Mouse (Mus musculus) limb, embryonic 12.5 days (tissue): ENCODE measurements around the gene Catsper3. TPM values are rescaled to one million over a fixed set of nuclear protein-coding genes. Genes with fewer than 3 reads are reported as not detected.

Source experiments
- ATAC-seq: fragments of 200-750 bp; cut with Nextera tagmentation; 2 replicates; pipeline ENCODE4 v1.8.0; 2017; ENCODE audit warnings: low read depth, moderate TSS enrichment; ENCODE audit not compliant: insufficient number of reproducible peaks, insufficient read depth, low FRiP score, low TSS enrichment
- H3K27ac ChIP-seq: fragments of 300-500 bp; sonication (generic); 2 replicates; pipeline ENCODE4 v1.5.1; 2016; ENCODE audit warnings: mild to moderate bottlenecking, moderate library complexity
- H3K27me3 ChIP-seq: fragments of 300-500 bp; sonication (generic); 2 replicates; pipeline ENCODE4 v1.6.1; 2016; ENCODE audit warnings: mild to moderate bottlenecking, moderate library complexity
- H3K36me3 ChIP-seq: fragments of 300-500 bp; sonication (generic); 2 replicates; pipeline ENCODE4 v1.6.1; 2016; ENCODE audit warnings: mild to moderate bottlenecking, moderate library complexity
- H3K4me1 ChIP-seq: fragments of 300-500 bp; sonication (generic); replicated peaks from 2 replicates; pipeline ENCODE4 v1.6.1; 2016
- H3K4me2 ChIP-seq: fragments of 300-500 bp; sonication (generic); 2 replicates; pipeline ENCODE4 v1.6.1; 2016; ENCODE audit warnings: mild to moderate bottlenecking, moderate library complexity
- H3K4me3 ChIP-seq: fragments of 300-500 bp; sonication (generic); replicated peaks from 2 replicates; pipeline ENCODE4 v1.5.1; 2016; ENCODE audit warnings: mild to moderate bottlenecking
- H3K9ac ChIP-seq: fragments of 300-500 bp; sonication (generic); replicated peaks from 2 replicates; pipeline ENCODE4 v1.6.1; 2016; ENCODE audit warnings: mild to moderate bottlenecking, moderate library complexity
- H3K9me3 ChIP-seq: fragments of 300-500 bp; sonication (generic); 2 replicates; pipeline ENCODE4 v1.6.1; 2016; ENCODE audit warnings: mild to moderate bottlenecking, moderate library complexity
- WGBS: fragments of 180-500 bp; shearing (Covaris S2); methylation state at CpG from one replicate; pipeline ENCODE4 v1.1.7; 2016; 5-methylcytosine and 5-hydroxymethylcytosine counted together
- polyA plus RNA-seq: library from polyadenylated mRNA; unstranded; fragments of >200 nt; fragmentation: Nextera tagmentation; extraction: Ambion mirVana; gene quantifications from 2 replicates; pipeline ENCODE4 v1.2.1, GENCODE M21; 2016

The Catsper3 gene
- polyA plus RNA-seq, 1 experiment from 2014 or later: 0.15 TPM

GRCm38 (mm10) chr13:55826796-55827678 lies 42.7 kb downstream of the Catsper3 start:
- H3K9ac ChIP-seq: peak overlapping the region; percentile 93
- H3K4me2 ChIP-seq: peak overlapping the region; percentile 74
- peak overlapping the region; percentile 71 for H3K4me3 ChIP-seq
- WGBS: 2% methylated on average over 13 of the region's 13 CpGs
- no peaks in the 10 kb centered on the region for H3K9me3 ChIP-seq
- peaks cover 84% of the 10 kb centered on the region for H3K27me3 ChIP-seq
- peak overlapping the region; percentile 95 for H3K27ac ChIP-seq
- ATAC-seq: no peak
- H3K4me1 ChIP-seq: peaks cover 59% of the 10 kb centered on the region
- H3K36me3 ChIP-seq: peaks cover 23% of the 10 kb centered on the region

GRCm38 (mm10) chr13:55827679-55828140 lies 43.3 kb downstream of the Catsper3 start:
- 2% methylated on average over 6 of the region's 6 CpGs for WGBS
- Histone ChIP-seq H3K27ac (peak overlapping the region; percentile 88), H3K27me3 (peaks cover 85% of the 10 kb centered on the region), H3K9me3 (no peaks in the 10 kb centered on the region), H3K36me3 (peaks cover 23% of the 10 kb centered on the region), H3K4me1 (peaks cover 64% of the 10 kb centered on the region), H3K4me3 (peak overlapping the region; percentile 71), H3K4me2 (peak overlapping the region; percentile 74), H3K9ac (peak overlapping the region; percentile 93)
- no peak for ATAC-seq

- Histone ChIP-seq H3K27ac (peak overlapping the region; percentile 88), H3K4me1 (peaks cover 64% of the 10 kb centered on the region), H3K9ac (peak overlapping the region; percentile 93), H3K36me3 (peaks cover 18% of the 10 kb centered on the region), H3K4me2 (peak overlapping the region; percentile 74), H3K4me3 (peak overlapping the region; percentile 71), H3K27me3 (peaks cover 85% of the 10 kb centered on the region), H3K9me3 (no peaks in the 10 kb centered on the region)
- ATAC-seq: no peak
- WGBS: 1% methylated on average over 50 of the region's 50 CpGs
These were observed 44.0 kb downstream of the Catsper3 start for GRCm38 (mm10) chr13:55828141-55829017.

- 2% methylated on average over 12 of the region's 12 CpGs for WGBS
- peaks cover 61% of the 10 kb centered on the region for H3K4me1 ChIP-seq
These were observed 44.8 kb downstream of the Catsper3 start for GRCm38 (mm10) chr13:55829018-55829655.

GRCm38 (mm10) chr13:55830081-55830832 lies 45.9 kb downstream of the Catsper3 start:
- peaks cover 85% of the 10 kb centered on the region for H3K27me3 ChIP-seq
- peaks cover 49% of the 10 kb centered on the region for H3K4me1 ChIP-seq
- H3K27ac ChIP-seq: peak overlapping the region; percentile 99
- H3K4me2 ChIP-seq: peak overlapping the region; percentile 74
- no peak for ATAC-seq
- WGBS: under 1% methylated on average over 48 of the region's 48 CpGs
- H3K36me3 ChIP-seq: peaks cover 7% of the 10 kb centered on the region
- peak overlapping the region; percentile 71 for H3K4me3 ChIP-seq
- H3K9me3 ChIP-seq: no peaks in the 10 kb centered on the region
- peak overlapping the region; percentile 98 for H3K9ac ChIP-seq

More at GRCm38 (mm10) chr13:55829018-55829655, 44.8 kb downstream of the Catsper3 start:
- H3K27me3 ChIP-seq: peaks cover 85% of the 10 kb centered on the region
- H3K36me3 ChIP-seq: peaks cover 14% of the 10 kb centered on the region
- H3K27ac ChIP-seq: peak overlapping the region; percentile 88
- peak overlapping the region; percentile 93 for H3K9ac ChIP-seq
- no peak for ATAC-seq
- no peaks in the 10 kb centered on the region for H3K9me3 ChIP-seq
- peak overlapping the region; percentile 71 for H3K4me3 ChIP-seq
- H3K4me2 ChIP-seq: peak overlapping the region; percentile 74

GRCm38 (mm10) chr13:55830833-55831721 lies 46.7 kb downstream of the Catsper3 start:
- H3K4me3 ChIP-seq: peak overlapping the region; percentile 71
- H3K36me3 ChIP-seq: peaks cover under 1% of the 10 kb centered on the region
- H3K4me1 ChIP-seq: peaks cover 48% of the 10 kb centered on the region
- ATAC-seq: peak; percentile 38; the same call in 1 of the 2 replicates
- H3K27me3 ChIP-seq: peaks cover 85% of the 10 kb centered on the region
- WGBS: 1% methylated on average over 55 of the region's 82 CpGs
- H3K4me2 ChIP-seq: peak overlapping the region; percentile 74
- H3K27ac ChIP-seq: peak overlapping the region; percentile 99
- peak overlapping the region; percentile 98 for H3K9ac ChIP-seq
- no peaks in the 10 kb centered on the region for H3K9me3 ChIP-seq

GRCm38 (mm10) chr13:55831722-55832160 lies 47.4 kb downstream of the Catsper3 start:
- 1% methylated on average over 25 of the region's 25 CpGs for WGBS
- peaks cover 51% of the 10 kb centered on the region for H3K4me1 ChIP-seq
- peak overlapping the region; percentile 71 for H3K4me3 ChIP-seq
- H3K27ac ChIP-seq: peak overlapping the region; percentile 99
- peaks cover 88% of the 10 kb centered on the region for H3K27me3 ChIP-seq
- H3K36me3 ChIP-seq: no peaks in the 10 kb centered on the region; the same call in 1 of the 2 replicates
- no peak for ATAC-seq
- H3K9ac ChIP-seq: peak overlapping the region; percentile 98
- no peaks in the 10 kb centered on the region for H3K9me3 ChIP-seq
- H3K4me2 ChIP-seq: peak overlapping the region; percentile 74

- Histone ChIP-seq H3K9me3 (no peaks in the 10 kb centered on the region), H3K4me1 (peaks cover 52% of the 10 kb centered on the region), H3K4me3 (peak overlapping the region; percentile 71), H3K36me3 (no peaks in the 10 kb centered on the region; the same call in 1 of the 2 replicates), H3K27ac (peak overlapping the region; percentile 99), H3K4me2 (peak overlapping the region; percentile 74), H3K9ac (peak overlapping the region; percentile 98), H3K27me3 (peaks cover 93% of the 10 kb centered on the region)
- 50% methylated on average over 1 of the region's 1 CpGs for WGBS
- no peak for ATAC-seq
These were observed 48.2 kb downstream of the Catsper3 start for GRCm38 (mm10) chr13:55832602-55833001.

GRCm38 (mm10) chr13:55833921-55834320 lies 49.6 kb downstream of the Catsper3 start:
- peak overlapping the region; percentile 71 for H3K4me3 ChIP-seq
- H3K9ac ChIP-seq: peak overlapping the region; percentile 98
- H3K27ac ChIP-seq: peak overlapping the region; percentile 99
- no peaks in the 10 kb centered on the region for H3K9me3 ChIP-seq
- ATAC-seq: no peak
- peak overlapping the region; percentile 74 for H3K4me2 ChIP-seq
- H3K4me1 ChIP-seq: peaks cover 46% of the 10 kb centered on the region
- no peaks in the 10 kb centered on the region; the same call in 1 of the 2 replicates for H3K36me3 ChIP-seq
- peaks cover 91% of the 10 kb centered on the region for H3K27me3 ChIP-seq
- 5% methylated on average over 7 of the region's 7 CpGs for WGBS
